Mouse (Mus musculus) adrenal gland, postnatal 14 days (tissue): ENCODE results near the gene Olfr1450. TPM values are rescaled to one million over a fixed set of nuclear protein-coding genes. Genes with fewer than 3 reads are reported as not detected.
"Not testable (repeated sequence)": the region's sequence is repeated elsewhere in the genome, so short reads cannot be mapped to it uniquely, and the experiment has no call there.

Source experiments
- DNase-seq: peaks from one replicate; pipeline ENCODE4 v3.0.0; 2021; ENCODE audit warnings: mixed read lengths
- long read RNA-seq, 2 experiments: library from polyadenylated mRNA; stranded (forward); transcript quantifications; one replicate each; pipeline ENCODE4 v2.0.0; 2021
- total RNA-seq: library from RNA; stranded (reverse); gene quantifications from 2 replicates; pipeline ENCODE4 v1.2.3, GENCODE M21; 2021

The Olfr1450 gene
- total RNA-seq, result not detected in 2 replicates
- long read RNA-seq, experiment 1, result 0 reads
- long read RNA-seq, experiment 2, result 0 reads

GRCm38 (mm10) chr19:12949958-12950357, at the start of gene Olfr1450:
TSS of gene Olfr1450 (plus strand) at chr19:12950258.
- no peak for DNase-seq

- no peak for DNase-seq
These were observed 46.4 kb upstream of the Olfr1450 start, which contains the start of gene Olfr1447 for GRCm38 (mm10) chr19:12903643-12904042. TSS of gene Olfr1447 (minus strand) at chr19:12903743.

GRCm38 (mm10) chr19:12924319-12924718, 25.7 kb upstream of the Olfr1450 start, which contains the start of gene Olfr1448:
TSS of gene Olfr1448 (minus strand) at chr19:12924419.
- no peak for DNase-seq

- DNase-seq, result no peak
These were observed 19.5 kb upstream of the Olfr1450 start, which contains the start of gene Olfr1449 for GRCm38 (mm10) chr19:12930540-12930939. TSS of gene Olfr1449 (plus strand) at chr19:12930840.

GRCm38 (mm10) chr19:12970082-12970481, 20.0 kb downstream of the Olfr1450 start:
- not testable (repeated sequence) for DNase-seq

GRCm38 (mm10) chr19:12992316-12992715, 42.3 kb downstream of the Olfr1450 start:
- not testable (repeated sequence) for DNase-seq

- no peak for DNase-seq
These were observed 44.7 kb downstream of the Olfr1450 start, which contains the start of gene Olfr1451 for GRCm38 (mm10) chr19:12994714-12995113. TSS of gene Olfr1451 (plus strand) at chr19:12995014.

Other genes with a start within 250 kb of the Olfr1450 start
- 2.9 and 3.0 TPM in 2 replicates for gene Cntf, start 184.6 kb upstream of the Olfr1450 start, total RNA-seq
- 87.0 and 88.4 TPM in 2 replicates for gene Zfp91, start 154.1 kb upstream of the Olfr1450 start, total RNA-seq
- gene Lpxn, start 154.1 kb upstream of the Olfr1450 start, total RNA-seq, result 1.4 and 5.1 TPM in 2 replicates
- gene Gm5244, start 103.6 kb upstream of the Olfr1450 start, total RNA-seq, result not detected in 2 replicates
- not detected in 2 replicates for gene Olfr1444, start 93.0 kb upstream of the Olfr1450 start, total RNA-seq
- gene Olfr1445, start 66.4 kb upstream of the Olfr1450 start, total RNA-seq, result not detected in 2 replicates
- not detected in 2 replicates for gene Olfr1446, start 56.7 kb upstream of the Olfr1450 start, total RNA-seq
- not detected in 2 replicates for gene Olfr1447, start 46.5 kb upstream of the Olfr1450 start, total RNA-seq
- not detected in 2 replicates for gene Olfr1448, start 25.8 kb upstream of the Olfr1450 start, total RNA-seq
- gene Olfr1449, start 19.4 kb upstream of the Olfr1450 start, total RNA-seq, result not detected in 2 replicates
- gene Olfr1451, start 44.8 kb downstream of the Olfr1450 start, total RNA-seq, result not detected in 2 replicates
- gene Olfr1453, start 78.1 kb downstream of the Olfr1450 start, total RNA-seq, result not detected in 2 replicates
- gene Olfr1454, start 110.4 kb downstream of the Olfr1450 start, total RNA-seq, result not detected in 2 replicates
- gene Olfr1457, start 147.6 kb downstream of the Olfr1450 start, total RNA-seq, result not detected in 2 replicates
- gene Olfr1458, start 156.5 kb downstream of the Olfr1450 start, total RNA-seq, result not detected in 2 replicates
- gene Olfr1459, start 199.3 kb downstream of the Olfr1450 start, total RNA-seq, result 0.04 and 0.07 TPM in 2 replicates
- gene Olfr1461, start 212.7 kb downstream of the Olfr1450 start, total RNA-seq, result not detected in 2 replicates
- gene Olfr1462, start 235.5 kb downstream of the Olfr1450 start, total RNA-seq, result not detected in 2 replicates